Mouse (Mus musculus) brain, embryonic 14.5 days (tissue): ENCODE results near the gene Oxsm.

Experiments used
- CTCF ChIP-seq: fragments of 200-500 bp; IDR thresholded peaks from 2 replicates; pipeline ENCODE4 v1.5.1; 2012; ENCODE audit warnings: inconsistent platforms, mild to moderate bottlenecking, moderate library complexity, borderline replicate concordance; ENCODE audit not compliant: insufficient read depth, insufficient read length; ENCODE audit errors: extremely low read depth
- POLR2A ChIP-seq: fragments of 200-500 bp; IDR thresholded peaks from 2 replicates; pipeline ENCODE4 v1.6.1; 2012; ENCODE audit warnings: mild to moderate bottlenecking, inconsistent platforms, borderline replicate concordance; ENCODE audit not compliant: poor library complexity, insufficient read depth, insufficient read length, severe bottlenecking; ENCODE audit errors: extremely low read depth

DNA sequence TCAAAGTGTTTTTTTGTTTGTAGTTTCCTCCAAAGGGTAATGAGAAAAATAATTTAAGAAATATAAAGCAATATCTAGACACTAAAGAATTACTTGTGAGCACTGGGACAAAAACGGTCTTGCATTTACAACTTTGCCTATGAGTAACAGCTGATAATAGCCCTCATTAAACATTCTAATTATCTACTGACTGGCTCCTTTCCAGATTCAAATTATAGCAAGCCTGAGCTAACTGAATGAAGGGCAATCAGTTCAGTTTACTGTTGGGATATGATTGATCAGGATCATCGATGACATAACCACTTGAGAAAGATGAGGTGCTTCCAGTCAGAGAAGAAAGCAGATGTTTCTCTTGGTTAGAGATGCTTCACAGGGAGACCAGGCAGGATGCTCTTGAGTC, 20.2 kb downstream of the Oxsm start:
- TF ChIP-seq CTCF: no peak
- TF ChIP-seq POLR2A: no peak
